Mouse (Mus musculus) yolk sac, embryonic 10.5 days (tissue): ENCODE results near the gene Ndst2.
A peak's percentile ranks its signal among the peaks of the same experiment; 100 is the strongest.

Source experiments
- DNase-seq: peaks from one replicate; pipeline ENCODE4 v3.0.0-alpha.2; 2017; ENCODE audit warnings: low spot score

Gene Ndst2

DNA sequence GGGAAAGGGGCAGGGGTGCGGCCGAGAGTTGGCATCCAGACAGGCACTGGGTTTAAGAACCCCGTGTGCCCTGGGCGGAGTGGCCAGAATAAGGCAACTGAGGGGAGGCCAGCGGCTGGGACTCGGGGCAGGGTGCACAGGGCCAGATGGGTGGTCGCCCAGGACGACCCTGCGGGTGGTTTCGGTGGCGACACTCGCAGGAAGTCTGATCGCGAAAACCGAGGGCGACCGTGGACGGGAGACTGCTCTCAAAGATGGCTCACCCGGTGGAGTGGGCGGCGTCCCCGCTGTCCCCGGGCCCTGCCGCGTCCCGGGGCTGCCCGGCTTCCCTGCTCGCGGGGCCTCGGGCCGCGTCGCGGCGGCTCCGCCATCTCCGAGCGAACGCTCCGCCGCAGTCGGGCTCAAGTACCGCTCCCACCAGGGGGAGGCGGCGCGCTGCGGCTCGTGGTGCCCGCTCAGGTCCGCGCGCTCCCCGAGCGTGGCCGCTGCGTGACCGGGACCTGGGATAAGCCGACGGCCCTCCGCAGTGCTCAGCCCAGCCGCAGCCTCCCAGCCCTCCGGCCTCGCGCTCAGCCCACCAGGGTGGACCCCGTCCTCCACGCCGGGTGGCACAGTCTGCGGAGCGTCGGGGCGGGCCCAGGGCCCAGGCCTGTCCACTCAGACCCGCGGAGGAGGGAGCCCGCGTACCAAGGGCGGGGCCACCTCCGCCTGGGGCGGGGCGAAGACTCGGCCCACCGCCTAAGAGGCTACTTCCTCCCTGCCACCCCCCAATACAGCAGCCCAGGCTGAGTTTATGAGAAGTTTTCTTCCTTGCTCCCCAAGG lies at the start of gene Ndst2:
TSS of gene Ndst2 (minus strand) at position 611 of the 823 bp plus-strand sequence.
- peak; percentile 92 for DNase-seq

DNA sequence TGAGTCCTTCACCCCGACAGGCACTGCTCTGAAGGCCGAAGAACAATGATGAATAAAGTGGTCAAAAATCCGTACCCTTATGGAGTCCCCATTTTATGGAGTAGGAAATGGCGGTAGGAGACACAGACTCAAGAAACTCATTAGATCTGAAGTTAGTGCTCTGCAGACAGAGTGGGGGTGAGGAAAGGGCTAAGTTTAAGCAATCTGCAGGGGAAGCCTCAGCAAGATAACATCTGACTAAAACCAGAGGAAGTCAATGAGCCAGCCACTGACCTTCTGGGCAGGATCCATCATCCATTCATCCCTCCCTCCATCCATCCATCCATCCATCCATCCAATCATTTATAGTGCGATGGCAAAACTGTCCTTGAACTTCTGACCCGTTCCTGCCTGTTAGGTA lies 49.2 kb upstream of the Ndst2 start:
- no peak for DNase-seq

DNA sequence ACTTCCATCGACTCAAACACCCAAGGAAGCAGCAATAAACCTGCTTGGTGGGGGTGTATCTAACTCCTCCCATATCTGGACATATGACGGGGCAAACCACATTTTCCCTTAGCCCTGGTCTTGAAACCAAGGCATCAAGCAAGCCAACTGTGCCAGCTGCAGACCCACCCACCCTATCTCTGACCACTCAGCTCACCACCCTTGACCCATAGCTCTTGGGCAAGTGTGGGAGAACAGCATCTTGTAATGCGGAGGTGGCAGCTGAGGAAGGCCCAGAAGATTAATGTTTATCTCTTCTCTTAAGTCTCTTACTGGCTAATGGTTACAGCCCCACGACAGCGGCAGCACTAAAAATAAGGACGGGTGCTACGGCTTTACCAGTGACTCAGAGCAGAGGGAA lies 48.5 kb upstream of the Ndst2 start:
- DNase-seq: no peak

DNA sequence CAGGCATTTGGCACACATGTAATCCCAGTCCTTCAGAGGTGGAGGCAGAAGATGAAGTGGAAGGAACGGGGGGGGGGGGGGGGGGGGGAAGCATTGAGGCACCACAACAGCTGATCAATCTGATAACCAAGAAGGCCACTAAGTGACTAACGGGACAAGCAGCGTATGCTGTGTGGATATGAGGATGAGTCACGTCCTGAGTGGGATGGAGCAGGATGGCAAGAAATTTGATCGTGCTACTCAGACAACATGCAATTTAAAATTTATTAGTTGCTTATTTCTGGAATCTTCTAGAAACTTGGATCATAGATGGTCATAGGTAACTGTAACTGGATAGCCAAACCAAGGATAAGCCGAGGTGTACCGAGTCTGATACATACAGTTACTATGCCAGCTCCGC lies 45.9 kb upstream of the Ndst2 start:
- DNase-seq: no peak

DNA sequence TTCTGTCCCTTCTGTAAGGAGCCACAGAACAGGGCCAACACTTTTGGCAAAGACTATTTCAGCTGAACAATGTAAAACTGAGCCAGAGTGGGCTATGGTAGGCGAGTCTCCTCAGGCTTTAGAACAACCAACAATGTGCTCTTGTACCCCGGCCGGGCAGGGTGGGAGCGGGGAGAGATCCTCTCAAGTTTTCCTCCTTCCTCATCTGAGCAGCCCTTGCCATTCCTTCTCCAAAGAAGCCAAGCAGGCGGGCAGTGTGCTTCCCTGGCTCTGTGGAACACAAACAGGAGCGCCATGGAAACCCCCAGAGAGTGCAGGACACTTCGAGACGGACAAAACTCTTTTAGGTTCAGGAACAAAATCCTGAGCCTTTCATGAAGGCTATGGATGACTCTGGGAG lies 44.1 kb upstream of the Ndst2 start:
- no peak for DNase-seq

DNA sequence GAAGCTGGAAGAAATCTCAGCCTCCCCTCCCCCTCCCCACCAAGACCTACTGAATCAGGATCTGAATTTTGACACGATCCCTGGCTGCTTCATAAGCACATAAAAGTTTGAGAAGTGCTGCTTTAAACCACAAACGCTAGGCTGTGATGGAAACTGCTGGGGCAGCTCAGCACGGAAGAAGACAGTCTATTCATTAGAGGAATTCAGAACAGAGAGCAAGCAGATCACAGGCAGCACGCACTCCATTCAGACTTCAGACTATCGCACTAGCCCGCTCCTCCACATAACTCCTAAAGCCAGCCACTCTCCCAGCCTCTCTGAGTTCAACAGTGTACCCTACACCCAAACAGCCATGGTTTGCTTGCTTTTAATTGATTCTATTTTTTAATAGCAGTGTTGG lies 41.3 kb upstream of the Ndst2 start:
- no peak for DNase-seq

DNA sequence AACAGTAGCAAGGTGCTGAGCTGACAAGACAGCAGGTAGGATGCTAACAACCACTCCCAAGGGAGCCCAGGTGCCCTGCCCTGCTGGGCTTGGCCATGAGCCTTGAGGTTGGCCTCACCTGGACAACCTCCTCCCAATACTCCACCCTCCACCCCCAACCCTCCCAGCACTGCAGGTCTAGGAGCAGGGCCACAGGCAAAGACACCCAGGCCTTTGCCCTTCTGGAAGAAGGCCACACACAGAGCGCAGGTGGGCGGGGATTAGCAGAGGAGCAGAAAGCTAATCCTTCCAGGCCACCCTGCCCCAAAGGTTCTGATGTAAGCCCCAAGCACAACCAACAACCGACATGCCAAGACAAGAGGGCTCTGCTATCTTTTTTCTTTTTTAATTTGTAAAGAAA lies 39.0 kb upstream of the Ndst2 start:
- no peak for DNase-seq

DNA sequence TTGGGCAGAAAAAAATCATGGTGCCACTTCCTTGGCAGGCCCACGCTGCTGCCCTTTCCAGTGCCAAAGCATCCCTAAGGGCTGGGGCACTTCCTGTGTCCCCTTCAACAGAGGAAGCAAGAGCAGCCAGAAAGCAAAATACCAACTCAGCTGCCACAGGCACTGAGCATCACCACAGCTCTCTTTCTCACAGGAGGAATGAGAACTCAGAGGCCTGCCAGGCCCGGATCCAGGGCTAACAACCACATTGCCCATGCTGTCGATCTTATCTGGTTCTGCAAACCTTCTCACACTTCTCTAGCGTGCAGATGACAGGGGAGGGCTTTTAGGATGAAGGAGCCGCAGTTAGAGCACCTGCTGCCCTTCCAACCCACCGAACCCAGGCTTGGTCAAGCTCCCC lies 38.4 kb upstream of the Ndst2 start:
- DNase-seq: no peak

DNA sequence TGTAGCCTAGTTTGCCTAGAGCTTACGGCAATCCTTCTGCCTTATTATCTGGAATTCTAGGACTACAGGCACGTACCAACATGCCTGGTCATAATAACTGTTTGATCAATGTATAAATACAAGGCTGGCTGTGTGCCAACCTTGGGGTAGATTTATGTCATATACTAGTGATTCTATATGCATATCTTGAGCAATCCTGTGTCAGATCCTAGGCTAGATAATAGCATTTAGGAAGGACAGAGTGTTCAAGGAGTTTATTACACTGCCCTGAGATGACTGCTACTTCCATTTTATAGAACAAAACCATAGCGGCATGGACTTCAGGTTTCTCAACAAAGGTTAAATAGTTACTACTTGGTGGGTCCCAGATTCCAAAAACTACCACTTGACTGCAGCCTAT lies 37.6 kb upstream of the Ndst2 start:
- no peak for DNase-seq

DNA sequence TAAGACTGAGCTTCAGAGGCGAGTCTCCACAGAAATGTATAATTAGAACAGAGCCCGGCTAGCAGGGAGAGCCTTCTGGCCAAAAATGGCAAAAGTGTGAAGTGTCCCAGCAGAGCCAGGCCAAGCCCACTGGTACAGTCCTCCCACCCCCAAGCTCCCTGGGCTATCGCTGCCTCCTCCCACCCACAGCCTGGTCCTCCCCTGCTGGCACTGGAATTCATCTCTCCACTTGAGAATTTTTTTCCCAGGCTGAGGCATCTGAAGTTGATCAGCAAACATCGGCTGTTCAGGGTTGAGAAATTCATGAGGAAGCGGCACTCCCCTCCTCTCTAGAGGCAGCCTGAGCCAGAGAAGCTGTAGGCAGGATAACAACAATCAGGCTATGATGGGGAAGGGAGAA lies 34.2 kb upstream of the Ndst2 start:
- DNase-seq: no peak

DNA sequence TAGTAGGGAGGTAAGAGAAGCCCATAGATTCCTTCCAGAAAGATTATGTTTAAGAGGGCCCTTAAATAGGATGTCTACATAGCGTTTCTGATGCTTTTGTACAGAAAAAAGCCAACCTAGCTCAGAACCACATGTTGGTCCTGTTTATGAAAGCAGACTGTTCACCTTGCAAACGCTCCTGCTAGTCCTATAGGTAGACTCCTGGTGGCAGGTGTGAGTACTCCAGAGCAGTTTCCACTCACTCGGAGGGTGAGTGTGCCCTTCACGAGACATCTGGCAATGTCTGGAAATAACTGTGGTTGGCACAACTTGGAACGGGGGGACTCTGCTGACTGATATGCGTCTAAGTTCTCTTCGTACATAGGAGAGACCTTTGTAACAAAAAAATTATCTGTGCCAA lies 33.6 kb upstream of the Ndst2 start:
- DNase-seq: no peak

DNA sequence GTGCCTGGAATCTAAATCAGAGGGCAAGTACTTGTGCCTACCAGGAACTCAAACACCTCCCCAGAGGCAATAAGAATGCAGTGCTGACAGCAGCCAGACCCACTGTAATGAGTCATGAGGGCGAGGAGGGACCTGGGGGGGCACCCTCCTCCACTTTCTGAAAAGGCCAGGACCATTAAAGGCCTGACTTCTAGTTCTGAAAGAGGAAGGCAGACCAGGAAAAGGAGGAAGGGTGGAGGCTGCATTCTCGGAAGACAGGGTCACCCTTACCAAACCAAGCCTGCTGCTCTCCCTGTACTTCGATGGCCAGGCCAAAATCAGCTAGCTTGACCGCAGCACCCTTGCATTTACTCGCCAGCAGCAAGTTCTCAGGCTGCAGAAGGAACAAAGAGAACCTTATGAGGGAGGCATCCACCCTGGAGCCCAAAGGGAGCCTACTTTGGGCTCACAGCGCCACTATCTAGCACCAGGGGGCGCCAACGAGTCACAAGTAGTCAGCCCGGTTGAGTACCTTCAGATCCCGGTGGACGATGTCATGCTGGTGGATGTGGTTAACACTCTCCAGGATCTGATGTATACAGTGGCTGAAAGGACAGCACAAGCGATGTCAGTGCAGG lies 31.4 kb upstream of the Ndst2 start:
- peak; percentile 46 for DNase-seq

DNA sequence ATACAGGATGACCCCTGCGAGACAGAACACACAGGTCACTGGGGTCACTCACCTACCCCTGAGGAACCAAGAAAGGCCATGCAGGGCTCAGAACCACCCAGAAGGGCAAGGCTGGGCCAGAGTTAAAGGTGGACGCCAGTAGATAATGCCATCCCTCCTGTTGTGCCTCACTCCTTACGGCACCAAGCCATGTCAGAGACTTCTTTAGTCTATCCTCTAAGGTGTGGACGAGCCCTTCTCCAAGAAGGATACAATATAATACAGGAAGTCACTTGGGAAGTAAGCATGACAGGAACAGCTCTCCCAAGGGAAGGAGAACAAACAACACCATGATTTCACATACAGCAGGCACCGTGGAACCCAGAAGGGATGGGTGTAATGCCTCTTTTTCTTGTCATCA lies 30.6 kb upstream of the Ndst2 start:
- no peak for DNase-seq

DNA sequence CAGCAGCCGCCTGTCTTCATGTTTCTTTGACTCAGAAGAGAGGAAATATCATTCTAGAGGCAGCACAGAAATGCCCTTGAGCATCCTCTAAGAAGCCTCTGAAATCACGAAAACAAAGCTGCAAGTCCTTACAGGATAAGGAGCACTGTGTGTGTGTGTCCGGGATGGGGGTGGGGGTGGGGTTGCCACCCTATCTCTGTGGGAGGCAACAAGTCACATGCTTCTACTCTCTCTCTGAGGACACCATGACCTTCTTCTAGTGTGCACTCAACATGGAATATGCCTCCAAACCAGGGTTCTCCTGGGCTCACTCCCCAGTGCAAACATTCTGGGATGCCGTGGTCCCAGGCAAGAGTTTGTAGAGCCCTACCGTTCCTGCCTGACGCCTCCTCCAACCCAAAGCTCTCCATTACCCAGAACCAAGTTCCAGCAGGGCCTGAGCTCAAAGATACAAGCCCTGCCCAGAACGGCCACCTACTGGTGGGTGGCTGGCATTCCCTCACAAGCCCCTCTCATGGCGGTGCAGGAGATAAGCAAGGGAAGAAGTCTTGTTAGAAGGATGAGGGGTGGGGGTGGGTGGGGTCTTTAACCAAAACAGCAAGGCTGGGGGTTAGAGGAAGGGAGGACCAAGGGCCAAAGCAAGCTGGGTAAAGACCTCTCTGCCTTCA lies 24.5 kb upstream of the Ndst2 start:
- DNase-seq: no peak

DNA sequence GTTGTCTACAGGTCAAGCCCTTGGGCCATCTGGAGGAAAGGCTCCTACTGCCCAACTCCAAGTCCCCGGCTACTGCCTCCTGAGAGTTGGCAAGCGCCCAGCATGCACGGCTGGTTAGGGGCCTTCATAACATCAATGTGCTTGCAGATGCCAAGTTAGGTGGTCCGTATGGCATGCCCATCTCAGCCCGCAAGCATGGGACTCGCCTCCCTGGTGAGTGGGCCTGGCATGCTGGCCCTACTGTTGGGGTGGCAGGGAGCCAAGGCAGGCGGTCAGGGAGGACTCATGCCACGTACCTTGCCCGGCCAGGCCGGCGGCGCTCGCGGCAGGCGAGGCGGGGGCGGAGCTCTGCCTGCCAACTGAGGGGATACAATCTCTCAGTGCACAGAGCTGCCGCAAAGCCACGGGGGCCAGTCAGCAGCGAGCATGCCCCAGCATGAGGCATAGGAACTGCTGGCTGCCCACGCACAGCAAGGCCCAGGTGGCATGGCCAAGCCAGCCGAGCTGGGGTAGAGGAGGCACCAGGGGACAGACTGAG lies 23.1 kb upstream of the Ndst2 start:
- no peak for DNase-seq

DNA sequence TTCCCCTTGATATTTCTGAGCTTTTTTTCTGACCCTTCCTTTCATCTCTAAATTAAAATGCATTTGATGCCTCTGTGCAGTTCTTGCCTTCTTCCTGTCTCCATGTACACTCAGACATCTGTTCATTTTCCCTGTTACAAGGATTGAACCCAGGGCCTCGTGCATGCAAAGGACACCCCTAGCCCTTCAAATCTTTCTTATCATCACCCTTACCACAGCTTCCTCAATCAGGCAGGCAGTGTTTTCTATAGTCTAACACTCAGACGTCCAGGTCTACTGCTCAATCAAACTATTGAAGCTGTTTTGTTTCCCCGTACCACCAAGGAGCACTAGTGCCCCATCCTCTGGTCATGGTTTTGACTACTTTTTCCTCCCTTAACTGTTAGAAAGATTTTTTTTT lies 19.4 kb upstream of the Ndst2 start:
- no peak for DNase-seq

DNA sequence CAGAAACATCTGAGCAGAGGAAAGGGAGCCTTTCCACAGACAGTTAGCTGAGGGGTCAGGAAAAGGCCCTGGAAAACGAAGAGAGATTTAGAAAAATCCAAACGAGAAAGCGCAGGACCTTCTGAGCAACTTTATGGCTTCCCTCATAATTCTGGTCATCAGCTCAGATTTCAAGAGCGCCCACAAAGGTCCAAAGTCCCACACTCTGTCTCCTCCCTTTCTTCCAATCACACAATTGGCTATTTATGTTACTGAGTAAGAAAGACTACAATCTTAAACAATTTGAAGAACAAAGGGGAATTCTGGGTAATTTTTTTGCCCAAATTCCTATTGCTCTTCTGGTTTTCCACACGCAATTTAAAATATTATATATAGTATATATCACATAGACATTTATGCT lies 16.1 kb upstream of the Ndst2 start:
- DNase-seq: no peak

DNA sequence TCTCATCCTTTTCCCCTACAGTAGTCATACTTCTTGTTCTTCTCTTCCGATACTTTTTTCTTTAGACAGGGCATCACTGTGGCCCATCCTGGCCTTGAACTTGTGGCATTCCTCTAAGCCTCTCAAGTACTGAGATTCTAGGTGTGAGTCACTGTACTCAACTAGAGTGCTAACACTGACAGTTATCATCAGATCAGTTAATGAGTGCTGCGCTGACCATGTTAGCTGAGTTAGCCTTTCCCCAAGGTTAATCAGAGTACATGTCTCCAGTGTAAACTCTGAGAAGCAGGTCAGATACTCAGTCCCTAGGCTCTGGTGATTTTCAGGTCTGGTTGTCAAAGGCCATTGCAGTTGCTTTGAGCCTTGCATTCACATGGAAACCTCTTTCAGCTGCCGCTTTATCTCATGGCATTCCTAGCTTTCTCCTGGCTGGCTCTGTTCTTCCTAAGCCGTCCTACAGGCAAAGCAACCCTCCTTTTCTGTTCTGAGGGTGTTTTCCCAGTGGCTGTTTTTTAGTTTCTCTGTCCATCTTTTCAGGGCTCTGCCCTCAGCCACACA lies 15.2 kb upstream of the Ndst2 start:
- peak; percentile 14 for DNase-seq

DNA sequence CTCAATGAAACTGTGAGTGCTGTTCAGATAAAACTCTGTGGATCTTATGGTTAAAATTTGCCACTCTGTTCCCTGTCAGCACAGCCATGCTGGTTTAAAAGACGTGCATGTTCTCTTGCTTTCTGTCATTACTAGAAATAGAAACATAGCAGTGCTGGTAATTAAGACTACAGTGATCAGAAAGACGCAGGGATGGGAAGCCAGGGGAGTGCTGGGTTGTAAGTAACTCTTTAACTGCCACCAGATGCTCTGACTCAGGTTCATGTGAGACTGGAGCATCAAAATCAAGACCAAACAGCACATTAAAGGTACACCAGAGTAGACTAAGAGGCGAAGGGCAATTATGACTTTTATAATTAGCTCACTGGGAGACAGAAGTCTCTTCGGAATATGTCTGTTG lies 14.0 kb upstream of the Ndst2 start:
- no peak for DNase-seq

DNA sequence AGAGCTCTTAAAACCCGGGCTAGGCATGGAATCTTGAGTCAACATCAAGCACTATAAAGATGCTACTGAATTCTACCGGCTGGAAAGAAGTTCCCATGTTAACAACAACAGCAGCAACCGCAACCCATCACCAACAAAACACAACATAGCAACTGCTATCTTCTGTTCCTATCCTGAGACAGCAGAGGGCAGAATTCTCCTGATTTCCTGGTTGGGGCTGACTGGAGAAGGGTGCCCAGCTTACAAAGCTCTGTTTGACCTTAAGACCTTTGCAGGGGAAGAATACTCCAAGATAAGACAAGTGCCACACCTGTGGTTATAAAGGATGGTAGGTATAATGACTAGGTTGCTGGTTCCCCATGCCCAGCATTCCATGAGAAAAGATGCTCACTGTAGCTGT lies 12.6 kb upstream of the Ndst2 start:
- DNase-seq: no peak

DNA sequence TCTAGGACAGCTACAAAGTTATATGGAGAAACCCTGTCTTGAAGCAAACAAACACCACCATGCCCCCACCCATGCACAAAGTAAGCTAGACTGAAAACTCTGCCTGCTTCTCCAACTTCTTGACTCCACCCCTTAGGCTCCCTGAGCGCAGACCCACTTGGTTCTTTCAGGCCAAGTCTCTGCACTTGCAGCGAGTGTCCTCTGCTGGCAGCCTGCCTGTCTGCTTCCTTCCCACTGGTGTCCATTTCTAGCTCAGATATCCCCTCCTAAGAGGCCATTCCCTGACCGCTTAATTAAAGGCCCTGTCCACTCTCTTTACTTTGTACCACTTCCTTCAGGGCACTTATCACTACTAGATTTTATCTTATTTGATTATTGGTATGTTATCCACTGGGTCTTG lies 9.3 kb upstream of the Ndst2 start:
- DNase-seq: no peak

DNA sequence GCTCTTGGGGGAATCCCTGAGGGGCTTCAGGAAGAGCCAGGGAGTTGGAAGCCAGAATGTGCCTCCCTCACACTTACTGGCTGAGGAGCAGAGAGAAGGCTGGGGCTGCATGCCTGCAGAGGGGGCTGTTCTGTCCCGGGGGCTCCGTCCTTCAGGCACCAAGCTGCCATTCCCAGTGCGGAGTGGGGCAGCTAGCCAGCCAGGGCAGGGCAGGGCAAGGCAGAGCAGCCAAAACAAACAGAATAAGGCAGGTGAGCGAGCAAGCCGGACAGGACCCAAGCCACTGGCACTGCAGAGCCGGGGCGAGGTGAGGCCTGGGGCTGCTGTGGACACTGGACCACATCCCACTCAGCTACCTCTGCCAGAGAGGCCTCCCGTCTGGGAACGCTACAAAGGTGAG lies 6.9 kb upstream of the Ndst2 start:
- no peak for DNase-seq

DNA sequence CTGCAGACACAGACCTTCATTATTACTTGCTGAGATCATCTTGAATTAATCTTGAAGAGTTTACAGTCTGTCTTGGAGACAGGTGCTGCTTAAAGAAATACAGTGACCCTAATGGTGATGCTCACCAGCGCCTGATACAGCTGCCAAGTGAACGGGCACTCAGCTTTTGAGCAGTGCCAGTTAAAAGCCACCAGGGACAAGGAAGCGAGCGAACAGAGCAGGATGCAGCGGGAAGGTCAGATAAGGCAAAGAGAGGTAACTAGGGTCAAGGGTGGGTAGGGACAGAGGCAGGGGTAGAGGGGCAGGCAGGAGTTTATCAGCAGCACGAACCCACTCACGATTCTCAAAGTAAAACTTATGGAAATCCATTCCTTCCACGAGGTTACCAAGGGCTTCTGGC lies 4.1 kb upstream of the Ndst2 start:
- no peak for DNase-seq
